Mouse (Mus musculus) intestine, embryonic 14.5 days (tissue): Measurements from ENCODE around the gene Igsf21. TPM values are rescaled to one million over a fixed set of nuclear protein-coding genes. Genes with fewer than 3 reads are reported as not detected.

Source experiments
- ATAC-seq: fragments of 200-750 bp; cut with Nextera tagmentation; replicated peaks from 2 replicates; pipeline ENCODE4 v1.8.0; 2017; ENCODE audit warnings: low read depth, moderate number of reproducible peaks, moderate TSS enrichment, moderate library complexity; ENCODE audit not compliant: low FRiP score, low TSS enrichment
- DNase-seq: peaks from one replicate; pipeline ENCODE4 v3.0.0-alpha.2; 2018; ENCODE audit warnings: low spot score
- H3K27ac ChIP-seq: fragments of 300-500 bp; sonication (generic); 2 replicates; pipeline ENCODE4 v1.5.1; 2014; ENCODE audit warnings: low read depth, mild to moderate bottlenecking, control low read depth
- H3K27me3 ChIP-seq: fragments of 300-500 bp; sonication (generic); replicated peaks from 2 replicates; pipeline ENCODE4 v1.6.1; 2014; ENCODE audit warnings: low read length, control low read depth; ENCODE audit not compliant: control insufficient read depth, insufficient read depth
- H3K36me3 ChIP-seq: fragments of 300-500 bp; sonication (generic); 2 replicates; pipeline ENCODE4 v1.6.1; 2014; ENCODE audit warnings: low read length, control low read depth; ENCODE audit not compliant: control insufficient read depth, insufficient read depth
- H3K4me1 ChIP-seq: fragments of 300-500 bp; sonication (generic); replicated peaks from 2 replicates; pipeline ENCODE4 v1.6.1; 2014; ENCODE audit warnings: low read length, control low read depth, mixed read lengths; ENCODE audit not compliant: control insufficient read depth, insufficient read depth
- H3K4me2 ChIP-seq: fragments of 300-500 bp; sonication (generic); 2 replicates; pipeline ENCODE4 v1.6.1; 2014; ENCODE audit warnings: low read length
- H3K4me3 ChIP-seq: fragments of 300-500 bp; sonication (generic); 2 replicates; pipeline ENCODE4 v1.5.1; 2014; ENCODE audit warnings: low read depth, low read length, control low read depth, mixed read lengths
- H3K9ac ChIP-seq: fragments of 300-500 bp; sonication (generic); 2 replicates; pipeline ENCODE4 v1.6.1; 2014; ENCODE audit warnings: mild to moderate bottlenecking, low read length
- H3K9me3 ChIP-seq: fragments of 300-500 bp; sonication (generic); 2 replicates; pipeline ENCODE4 v1.6.1; 2016; ENCODE audit warnings: low read length, control low read depth; ENCODE audit not compliant: control insufficient read depth
- WGBS: fragments of 180-500 bp; shearing (Covaris S2); extraction: QIAGEN DNeasy Blood & Tissue Kit; methylation state at CpG from one replicate; pipeline ENCODE4 v1.1.7; 2014; 5-methylcytosine and 5-hydroxymethylcytosine counted together
- polyA plus RNA-seq: library from polyadenylated mRNA; unstranded; fragments of >200 nt; fragmentation: Nextera tagmentation; extraction: Ambion mirVana; gene quantifications from 2 replicates; pipeline ENCODE4 v1.2.1, GENCODE M21; 2014

Gene Igsf21
- polyA plus RNA-seq, 1 experiment from 2014 or later: 2.2 TPM

DNA sequence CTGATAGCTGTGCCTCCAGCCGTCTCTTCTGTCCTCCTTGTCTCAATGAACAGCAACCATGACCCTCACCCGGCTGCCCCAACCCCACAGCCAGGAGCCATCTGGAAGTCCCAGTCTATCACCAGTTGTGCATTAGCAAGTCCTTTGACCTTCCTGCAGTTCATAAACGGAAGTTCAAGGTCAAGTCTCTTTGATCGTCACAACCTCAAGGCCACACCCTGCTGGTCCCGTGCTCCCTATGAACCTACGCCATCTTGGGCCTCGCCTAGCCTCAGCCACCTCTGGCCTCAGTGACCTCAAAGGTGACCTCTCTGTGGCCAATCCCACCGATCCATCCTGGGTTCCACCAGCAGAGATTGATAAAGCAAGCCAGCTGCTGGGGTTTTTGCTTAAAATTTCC is 96.9 kb downstream of the Igsf21 start:
- DNase-seq: no peak
- H3K27me3 ChIP-seq: no peaks in the 10 kb centered on the region
- H3K4me1 ChIP-seq: no peaks in the 10 kb centered on the region
- no peak overlapping the region for H3K4me2 ChIP-seq
- no peak overlapping the region for H3K4me3 ChIP-seq
- ATAC-seq: no peak
- no peaks in the 10 kb centered on the region for H3K9me3 ChIP-seq
- H3K36me3 ChIP-seq: no peaks in the 10 kb centered on the region
- WGBS: 79% methylated on average over 8 of the region's 8 CpGs
- H3K9ac ChIP-seq: no peak overlapping the region
- no peak overlapping the region for H3K27ac ChIP-seq

DNA sequence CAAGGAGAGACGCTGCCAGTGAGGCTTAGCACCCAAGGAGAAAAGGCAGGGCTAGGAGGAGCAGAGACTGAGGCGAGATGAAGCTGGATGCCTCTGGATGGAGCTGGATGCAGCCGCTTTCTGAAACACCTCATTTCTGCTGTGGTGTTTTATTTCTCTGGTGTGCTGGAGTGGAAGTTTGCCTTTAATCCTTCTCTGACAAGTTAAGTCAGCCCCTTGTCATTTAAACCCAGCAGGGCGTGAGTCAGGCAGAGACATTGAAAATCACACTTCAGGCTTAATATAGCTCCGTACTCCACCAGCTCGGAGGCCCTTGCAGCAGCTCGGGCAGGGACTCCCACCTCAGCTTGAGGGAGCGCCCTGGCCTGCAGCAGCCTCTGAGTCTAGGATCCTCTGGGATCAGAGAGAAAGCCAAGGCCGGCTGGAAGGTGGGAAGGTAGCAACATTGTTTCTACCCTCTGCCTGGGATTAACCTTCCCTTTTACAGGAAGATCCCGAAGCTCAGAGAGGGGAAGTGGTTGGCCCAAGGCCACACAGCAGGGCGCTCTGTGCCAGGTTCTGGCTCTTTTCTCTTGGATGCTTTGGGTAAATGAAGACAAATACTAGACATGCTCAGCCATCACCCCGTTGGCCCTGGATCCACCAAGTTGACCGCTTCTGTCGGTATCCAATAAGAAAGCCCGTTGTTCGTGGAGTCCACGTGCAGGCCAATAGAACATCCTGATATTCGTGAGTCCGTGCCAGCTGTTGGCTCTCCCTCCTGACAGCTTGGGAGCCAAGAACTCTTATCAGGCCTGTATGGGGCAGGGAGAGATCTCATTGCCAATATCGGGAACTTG is 98.5 kb downstream of the Igsf21 start:
- DNase-seq: no peak
- H3K9ac ChIP-seq: no peak overlapping the region
- no peaks in the 10 kb centered on the region for H3K36me3 ChIP-seq
- no peaks in the 10 kb centered on the region for H3K9me3 ChIP-seq
- no peaks in the 10 kb centered on the region for H3K27me3 ChIP-seq
- H3K4me2 ChIP-seq: no peak overlapping the region
- H3K27ac ChIP-seq: no peak overlapping the region
- H3K4me1 ChIP-seq: no peaks in the 10 kb centered on the region
- no peak overlapping the region for H3K4me3 ChIP-seq
- no peak for ATAC-seq
- 72% methylated on average over 20 of the region's 20 CpGs for WGBS

DNA sequence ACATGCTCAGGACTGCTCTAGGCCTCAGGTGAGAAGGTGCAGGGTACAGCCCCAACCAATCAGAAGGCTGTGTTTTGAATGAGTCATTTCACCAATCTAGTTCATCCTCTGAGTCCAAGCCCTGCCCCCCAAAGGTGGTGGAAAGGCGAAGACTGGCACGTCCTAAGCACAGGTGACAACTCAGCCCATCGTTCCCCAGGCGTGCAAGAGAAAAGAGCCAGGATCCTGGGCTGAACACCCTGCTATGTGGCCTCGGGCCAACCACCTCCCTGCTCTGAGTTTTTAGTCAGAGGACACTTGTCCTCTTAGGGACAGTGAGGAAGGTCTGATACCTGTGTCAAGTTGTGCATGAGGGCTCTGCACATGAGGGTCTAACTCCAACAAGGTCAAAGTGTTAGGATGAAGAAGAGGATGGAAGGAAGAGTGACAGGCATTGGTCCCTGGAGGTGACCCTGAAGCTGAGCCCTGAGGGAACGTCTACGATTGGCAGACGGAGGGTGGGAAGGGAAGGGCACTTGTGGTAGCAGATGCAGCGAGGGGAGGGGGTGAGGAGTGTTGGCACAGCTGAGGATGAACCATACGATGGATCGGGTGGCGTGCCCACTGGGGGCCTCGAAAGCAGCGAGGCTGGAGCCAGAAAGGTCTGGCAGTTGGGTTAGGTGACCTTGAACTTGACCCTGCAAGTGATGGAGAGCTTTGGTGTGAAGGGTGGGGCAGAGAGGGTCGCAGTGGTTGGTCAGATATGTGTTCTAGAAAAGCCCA is 99.3 kb downstream of the Igsf21 start:
- Histone ChIP-seq H3K27me3 (no peaks in the 10 kb centered on the region), H3K4me1 (no peaks in the 10 kb centered on the region), H3K36me3 (no peaks in the 10 kb centered on the region), H3K9me3 (no peaks in the 10 kb centered on the region), H3K4me2 (no peak overlapping the region), H3K27ac (no peak overlapping the region), H3K4me3 (no peak overlapping the region), H3K9ac (no peak overlapping the region)
- WGBS: 74% methylated on average over 15 of the region's 15 CpGs
- ATAC-seq (no peak), DNase-seq (no peak)

DNA sequence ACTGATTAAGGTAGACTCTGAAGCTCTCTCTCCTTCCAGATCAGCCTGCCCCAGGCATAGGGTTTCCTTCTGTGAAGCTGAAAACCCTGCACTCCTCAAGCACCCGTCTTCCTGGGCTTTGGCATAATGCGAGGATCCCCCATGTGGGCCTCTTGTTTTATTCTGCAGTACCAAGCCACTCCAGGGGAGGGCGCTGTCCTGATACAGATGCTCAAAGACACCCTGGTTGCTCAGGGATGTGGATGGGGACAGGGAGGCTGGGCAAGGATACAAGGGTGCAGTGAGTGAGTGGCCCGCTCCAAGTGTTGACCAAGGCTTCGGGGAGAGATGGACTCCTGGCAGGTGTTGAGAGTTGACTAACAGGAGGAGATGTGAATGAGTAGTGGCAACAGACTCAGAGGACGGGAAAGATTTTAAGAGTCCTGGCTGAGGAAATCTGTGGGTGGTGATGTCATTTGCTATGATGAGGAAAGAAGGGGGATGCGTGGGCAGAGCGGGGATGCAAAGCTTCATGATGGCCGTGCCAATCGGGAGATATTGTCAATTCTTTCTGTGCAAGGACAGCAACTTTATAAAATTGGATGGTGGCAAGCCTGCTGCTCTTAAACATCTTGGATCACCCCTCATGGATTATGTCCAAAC is 102.6 kb downstream of the Igsf21 start:
- no peak overlapping the region for H3K27ac ChIP-seq
- H3K27me3 ChIP-seq: no peaks in the 10 kb centered on the region
- WGBS: 88% methylated on average over 10 of the region's 10 CpGs
- H3K9me3 ChIP-seq: no peaks in the 10 kb centered on the region
- no peak overlapping the region for H3K4me2 ChIP-seq
- DNase-seq (no peak), ATAC-seq (no peak)
- no peaks in the 10 kb centered on the region for H3K4me1 ChIP-seq
- no peak overlapping the region for H3K9ac ChIP-seq
- H3K4me3 ChIP-seq: no peak overlapping the region
- H3K36me3 ChIP-seq: no peaks in the 10 kb centered on the region

DNA sequence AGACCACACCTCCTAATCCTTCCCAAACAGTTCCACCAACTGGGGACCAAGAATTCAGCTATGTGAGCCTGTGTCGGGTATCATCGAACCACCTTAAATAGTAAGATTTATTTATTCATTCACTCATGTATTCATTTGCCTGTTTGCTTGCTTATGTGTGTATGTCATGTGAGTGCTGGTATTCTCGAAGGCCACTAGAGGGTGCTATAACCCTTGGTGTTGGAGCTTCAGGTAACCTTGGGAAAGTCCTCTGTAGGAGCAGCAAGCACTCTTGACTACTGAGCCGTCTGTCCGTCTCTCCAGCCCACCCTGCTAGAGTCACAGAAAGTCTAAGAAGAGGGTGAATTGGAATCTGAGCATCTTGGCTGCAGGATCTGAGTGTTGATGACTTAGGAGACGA is 103.4 kb downstream of the Igsf21 start:
- no peak overlapping the region for H3K4me3 ChIP-seq
- no peak overlapping the region for H3K9ac ChIP-seq
- H3K4me1 ChIP-seq: no peaks in the 10 kb centered on the region
- H3K36me3 ChIP-seq: no peaks in the 10 kb centered on the region
- no peak for ATAC-seq
- no peaks in the 10 kb centered on the region for H3K27me3 ChIP-seq
- H3K4me2 ChIP-seq: no peak overlapping the region
- no peaks in the 10 kb centered on the region for H3K9me3 ChIP-seq
- WGBS: 92% methylated on average over 6 of the region's 6 CpGs
- no peak for DNase-seq
- H3K27ac ChIP-seq: no peak overlapping the region

DNA sequence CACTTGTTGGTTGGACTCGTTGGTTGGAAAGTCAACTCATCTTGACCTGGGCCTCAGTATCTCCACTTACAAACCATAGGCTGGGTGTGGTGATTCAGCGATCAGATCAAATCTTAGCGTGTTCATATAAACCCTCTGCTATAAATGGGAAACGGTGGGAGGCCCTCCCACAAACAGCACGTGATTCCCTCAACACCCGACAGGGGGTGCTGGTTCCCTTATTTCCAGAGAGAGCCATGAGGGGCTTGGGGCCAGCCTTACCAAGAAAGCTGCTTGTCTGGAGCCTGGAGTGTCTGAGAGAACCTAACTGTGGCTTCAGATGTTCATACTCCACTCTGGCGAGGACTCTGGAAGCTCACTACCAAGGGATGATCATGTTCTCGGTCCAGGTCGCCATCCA is 106.1 kb downstream of the Igsf21 start:
- no peak overlapping the region for H3K4me3 ChIP-seq
- no peak overlapping the region for H3K9ac ChIP-seq
- WGBS: 65% methylated on average over 9 of the region's 9 CpGs
- DNase-seq (no peak), ATAC-seq (no peak)
- H3K27ac ChIP-seq: no peak overlapping the region
- no peaks in the 10 kb centered on the region for H3K36me3 ChIP-seq
- H3K4me1 ChIP-seq: no peaks in the 10 kb centered on the region
- H3K27me3 ChIP-seq: no peaks in the 10 kb centered on the region
- H3K4me2 ChIP-seq: no peak overlapping the region
- H3K9me3 ChIP-seq: no peaks in the 10 kb centered on the region

DNA sequence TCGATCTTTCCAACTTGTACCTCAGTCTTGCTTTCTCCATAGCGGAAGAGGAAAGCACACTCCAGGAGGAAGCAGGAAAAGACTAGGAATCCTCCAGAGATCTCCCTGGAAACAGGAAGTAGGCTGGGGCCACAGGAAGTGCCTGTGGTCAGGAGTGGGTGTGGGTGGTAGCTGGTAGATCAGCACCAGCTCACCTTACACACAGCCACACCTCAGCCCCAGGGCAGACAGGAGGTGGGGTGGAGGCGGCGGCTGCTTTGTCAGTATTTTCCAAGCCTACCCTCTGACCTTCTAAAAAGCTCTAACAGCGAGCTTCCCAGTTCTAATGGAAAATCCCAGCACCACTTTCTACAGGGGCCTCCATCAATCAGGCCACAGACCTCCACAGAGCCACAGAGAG is 107.7 kb downstream of the Igsf21 start:
- 57% methylated on average over 5 of the region's 5 CpGs for WGBS
- ATAC-seq: no peak
- H3K9ac ChIP-seq: no peak overlapping the region

DNA sequence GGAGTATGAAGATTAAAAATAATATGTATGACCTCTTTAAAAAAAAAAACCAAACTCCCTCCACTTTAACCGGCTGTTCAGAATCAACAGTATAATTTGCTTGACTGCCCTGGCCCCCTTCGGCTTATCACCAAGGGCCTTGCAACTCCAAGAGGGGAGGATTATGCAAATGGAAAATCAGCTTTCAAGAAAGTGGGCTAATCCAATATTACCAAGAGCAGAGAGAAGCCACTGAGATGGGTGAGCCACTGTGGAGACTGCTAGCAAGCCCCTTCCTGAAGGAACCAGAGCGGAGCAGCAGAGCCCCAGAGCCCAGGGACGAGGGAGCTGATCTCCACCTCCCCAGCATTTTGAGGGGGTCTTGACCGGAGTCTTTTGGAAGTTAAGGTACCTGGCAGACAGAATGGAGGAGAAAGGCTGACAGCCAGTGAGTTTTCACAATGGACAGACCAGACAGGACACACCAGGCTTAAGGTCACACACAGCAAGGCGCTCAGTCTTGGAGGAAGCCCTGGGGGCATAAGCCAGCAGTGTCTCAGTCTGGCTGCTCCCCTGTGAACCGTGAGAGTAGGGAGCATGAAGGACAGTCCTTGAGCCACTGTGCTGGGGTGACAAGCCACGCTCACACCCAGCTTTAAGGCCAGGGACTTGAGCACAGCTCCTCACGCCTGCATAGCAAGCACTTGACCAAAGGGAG is 114.8 kb downstream of the Igsf21 start:
- ATAC-seq: no peak
- H3K4me3 ChIP-seq: no peak overlapping the region
- WGBS: 38% methylated on average over 9 of the region's 9 CpGs

More for the DNA sequence above, 107.7 kb downstream of the Igsf21 start:
- H3K4me1 ChIP-seq: no peaks in the 10 kb centered on the region
- no peak overlapping the region for H3K4me3 ChIP-seq
- no peak overlapping the region for H3K27ac ChIP-seq
- no peaks in the 10 kb centered on the region for H3K9me3 ChIP-seq
- H3K27me3 ChIP-seq: no peaks in the 10 kb centered on the region
- no peak overlapping the region for H3K4me2 ChIP-seq
- DNase-seq: no peak
- no peaks in the 10 kb centered on the region for H3K36me3 ChIP-seq

More for the DNA sequence above, 114.8 kb downstream of the Igsf21 start:
- no peaks in the 10 kb centered on the region for H3K27me3 ChIP-seq
- H3K27ac ChIP-seq: no peak overlapping the region
- H3K4me2 ChIP-seq: no peak overlapping the region
- DNase-seq: no peak
- H3K4me1 ChIP-seq: no peaks in the 10 kb centered on the region; the same call in 1 of the 2 replicates
- no peaks in the 10 kb centered on the region for H3K9me3 ChIP-seq
- H3K9ac ChIP-seq: no peak overlapping the region
- no peaks in the 10 kb centered on the region for H3K36me3 ChIP-seq
